18 mouse cellular contexts compared by ENCODE assay signal in the genomic region with DNA sequence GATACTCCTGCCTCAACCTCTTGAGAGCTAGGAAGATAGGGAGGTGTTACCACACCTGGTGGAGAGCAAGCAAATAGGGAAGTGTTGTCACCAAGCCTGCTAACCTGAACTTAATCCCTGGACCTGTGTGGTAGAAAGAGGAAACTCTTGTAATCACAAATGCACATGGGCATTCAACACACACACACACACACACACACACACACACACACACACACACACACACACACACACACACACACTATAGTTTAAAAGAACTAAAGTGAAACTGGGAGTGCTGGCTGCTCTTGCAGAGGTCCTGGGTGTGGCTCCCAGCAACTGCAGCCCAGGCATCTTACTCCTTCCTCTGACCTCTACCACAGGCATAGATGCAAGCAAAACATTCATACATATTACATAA. TPM values are rescaled to one million over a fixed set of nuclear protein-coding genes. Genes with fewer than 3 reads are reported as not detected.
DNase-seq lines count a peak whose midpoint lies in the region; ATAC-seq and TF ChIP-seq lines count a peak whose summit lies in the region.
"Had no signal": no experiment of that assay in that cellular context is flagged by ENCODE, and none has a peak within 500 bp of the region (broad histone marks: within the 10 kb centered on the region; RNA-seq: fewer than 3 reads in every experiment).

No protein-coding gene starts in this region.

- no peak for TF ChIP-seq POLR2A in spleen, adult 2 months (IDR thresholded peaks at IDR 0.05; ENCODE audit: low read depth, low read length)

- H3K9ac ChIP-seq in stomach, postnatal 0 days (ENCODE audit: low read length), result no peak overlapping the region
- H3K9ac ChIP-seq: embryonic facial prominence, embryonic 15.5 days; limb, embryonic 13.5 days had no signal

- no peaks in the 10 kb centered on the region for H3K9me3 ChIP-seq in stomach, postnatal 0 days (ENCODE audit: control insufficient read depth, low read length)
- H3K9me3 ChIP-seq: embryonic facial prominence, embryonic 15.5 days; limb, embryonic 13.5 days had no signal

- no peak overlapping the region for H3K4me3 ChIP-seq in gastrocnemius, adult 2 months
- no peak overlapping the region for H3K4me3 ChIP-seq in spleen, adult 2 months (ENCODE audit: extremely low read depth, insufficient read depth, insufficient read length)
- H3K4me3 ChIP-seq in stomach, postnatal 0 days (ENCODE audit: low read depth, low read length), result no peak overlapping the region
- H3K4me3 ChIP-seq: embryonic facial prominence, embryonic 15.5 days; layer of hippocampus, adult 2 months; limb, embryonic 13.5 days had no signal

- no peaks in the 10 kb centered on the region for H3K36me3 ChIP-seq in spleen, adult 2 months (ENCODE audit: control insufficient read depth, insufficient read depth, low read length)
- H3K36me3 ChIP-seq in stomach, postnatal 0 days (ENCODE audit: control insufficient read depth, insufficient read depth, low read length), result peaks cover 23% of the 10 kb centered on the region

- ATAC-seq in stomach, postnatal 0 days (ENCODE audit: low FRiP score, low TSS enrichment), result peak; percentile 73
- ATAC-seq: hindbrain, embryonic 16.5 days had no signal

- H3K27ac ChIP-seq in gastrocnemius, adult 2 months, result peak overlapping the region; percentile 43
- peak overlapping the region; percentile 74 for H3K27ac ChIP-seq in spleen, adult 2 months (ENCODE audit: insufficient read depth, low read length)
- no peak overlapping the region for H3K27ac ChIP-seq in stomach, postnatal 0 days (replicated peaks)
- H3K27ac ChIP-seq: embryonic facial prominence, embryonic 15.5 days; kidney, postnatal 0 days; limb, embryonic 13.5 days had no signal

- no peaks in the 10 kb centered on the region for H3K27me3 ChIP-seq in spleen, adult 2 months (ENCODE audit: control insufficient read depth, insufficient read depth, low read length)
- H3K27me3 ChIP-seq in stomach, postnatal 0 days (ENCODE audit: control insufficient read depth, insufficient read depth, low read length), result no peaks in the 10 kb centered on the region
- H3K27me3 ChIP-seq: embryonic facial prominence, embryonic 15.5 days; limb, embryonic 13.5 days had no signal

- no peak for TF ChIP-seq EP300 in stomach, postnatal 0 days (optimal IDR thresholded peaks at IDR 0.05)

- intact Hi-C loops in gastrocnemius, adult 2 months (cut with DNase I), result no loop called here
- intact Hi-C loops in gastrocnemius, postnatal 36 days (cut with DNase I), result no loop called here
- intact Hi-C loops in heart, postnatal 14 days (cut with DNase I), result no loop called here

- H3K4me1 ChIP-seq in spleen, adult 2 months (ENCODE audit: control insufficient read depth, insufficient read depth, insufficient read length), result peaks cover 77% of the 10 kb centered on the region
- H3K4me1 ChIP-seq in stomach, postnatal 0 days (replicated peaks; ENCODE audit: control insufficient read depth, insufficient read depth), result no peaks in the 10 kb centered on the region
- H3K4me1 ChIP-seq: embryonic facial prominence, embryonic 15.5 days; limb, embryonic 13.5 days had no signal

- no peak overlapping the region for H3K4me2 ChIP-seq in stomach, postnatal 0 days (replicated peaks; ENCODE audit: low read depth)
- H3K4me2 ChIP-seq: embryonic facial prominence, embryonic 15.5 days; limb, embryonic 13.5 days had no signal

- TF ChIP-seq CTCF in gastrocnemius, adult 2 months (IDR thresholded peaks at IDR 0.05), result no peak
- no peak for TF ChIP-seq CTCF in spleen, adult 2 months (IDR thresholded peaks at IDR 0.05; ENCODE audit: extremely low read depth, insufficient read depth, insufficient read length, insufficient replicate concordance)
- no peak for TF ChIP-seq CTCF in stomach, postnatal 0 days (IDR thresholded peaks at IDR 0.05; ENCODE audit: low read depth)

- DNase-seq in gastrocnemius, adult 2 months, result no peak
- DNase-seq in gastrocnemius, postnatal 36 days, result no peak
- DNase-seq in spleen, adult 2 months (ENCODE audit: low read depth in 1 of 2, low spot score in 2 of 2), result no peak
- no peak for DNase-seq in spleen, postnatal 14 days (ENCODE audit: low spot score in 2 of 2)
- DNase-seq in lung, postnatal 36 days, result peak; percentile 66
- peak; percentile 19 for DNase-seq in stomach, postnatal 0 days (ENCODE audit: low spot score)
- DNase-seq in gastrocnemius, postnatal 10 days, result no peak
- no peak for DNase-seq in heart, postnatal 14 days
- DNase-seq: adrenal gland, adult 8-10 months; cerebellum, adult 8-10 months; heart, postnatal 10 days; right cerebral cortex, postnatal 14 days; thymus, postnatal 25 days had no signal

RNA-seq across cellular contexts. Expression of a gene that starts 41.3 kb away (rescaled TPM):
- total RNA-seq in gastrocnemius, adult 2 months (2021), result 10 to 100 TPM in 1 of 2 experiments, 1 to 10 TPM in 1; 9.1 to 38.9 TPM
- total RNA-seq in gastrocnemius, postnatal 36 days (2021), result 10 to 100 TPM in 1 of 2 experiments, 1 to 10 TPM in 1; 9.3 to 26.4 TPM
- polyA plus RNA-seq in spleen, adult 2 months (2012; rRNA removed), result 219 and 378 TPM in 2 replicates
- 9.5 and 11.1 TPM in 2 replicates for polyA plus RNA-seq in stomach, postnatal 0 days (2015; fragmentation: Nextera tagmentation; extraction: Ambion mirVana)
- 10 to 100 TPM; 25.2 to 31.9 TPM for total RNA-seq in gastrocnemius, postnatal 10 days (2021)
- total RNA-seq in heart, postnatal 14 days (2021), result 100 to 1,000 TPM; 113 to 115 TPM

RNA-seq across cellular contexts. Expression of a gene that starts 55.1 kb away (rescaled TPM):
- total RNA-seq in gastrocnemius, adult 2 months (2021), result 1 to 10 TPM; 2.8 to 4.8 TPM
- 1 to 10 TPM; 2.0 to 3.0 TPM for total RNA-seq in gastrocnemius, postnatal 36 days (2021)
- polyA plus RNA-seq in spleen, adult 2 months (2012; rRNA removed), result 1.4 and 1.7 TPM in 2 replicates
- polyA plus RNA-seq in stomach, postnatal 0 days (2015; fragmentation: Nextera tagmentation; extraction: Ambion mirVana), result 9.6 and 9.9 TPM in 2 replicates
- 10 to 100 TPM; 14.2 to 15.8 TPM for total RNA-seq in gastrocnemius, postnatal 10 days (2021)
- total RNA-seq in heart, postnatal 14 days (2021), result 1 to 10 TPM; 9.7 TPM

Comparison
In these comparisons a context has a peak if more than half of its experiments do, and no peak if none do; other contexts are left out.
1. DNase-seq: peak in lung, postnatal 36 days (single experiment) and stomach, postnatal 0 days (single experiment); none in gastrocnemius, adult 2 months (single experiment), gastrocnemius, postnatal 36 days (0 of 2), spleen, adult 2 months (0 of 2), spleen, postnatal 14 days (0 of 2), gastrocnemius, postnatal 10 days (single experiment) and heart, postnatal 14 days (0 of 2).